Comparison of ENCODE assay signal across 8 mouse cellular contexts in the genomic region with DNA sequence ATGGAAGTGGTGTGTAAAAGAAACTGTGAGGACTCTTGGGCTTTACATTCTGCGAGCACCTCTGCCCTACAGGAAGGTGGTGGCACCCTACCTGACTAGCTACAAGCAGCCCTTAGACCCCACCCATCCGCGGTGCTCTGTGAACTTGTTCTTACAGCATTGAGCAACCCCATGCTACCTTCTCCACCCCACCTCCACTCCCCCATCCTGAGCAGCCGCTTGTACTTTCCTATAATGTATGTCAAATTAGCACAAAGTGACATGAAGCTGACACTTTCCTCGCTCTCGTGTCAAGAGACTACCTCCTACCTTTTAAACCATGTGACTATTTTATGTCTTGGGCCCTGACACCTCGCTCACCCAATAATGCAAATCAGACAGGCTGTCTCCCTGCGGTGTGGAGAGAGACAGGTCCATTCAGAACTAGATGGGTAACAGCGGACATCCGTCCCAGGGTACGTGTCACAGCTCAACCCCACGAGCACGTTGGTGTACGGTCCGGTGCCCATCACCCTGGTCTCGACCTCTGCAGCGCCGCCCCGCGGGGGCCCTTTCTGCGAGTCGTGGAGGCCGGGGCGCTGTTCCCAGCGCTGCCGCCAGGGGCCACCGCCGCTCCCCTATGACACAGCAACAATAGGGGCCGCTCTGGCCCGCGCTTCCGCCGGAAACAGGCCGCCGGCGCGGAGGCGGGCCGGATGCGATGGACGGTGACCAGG. TPM values are rescaled to one million over a fixed set of nuclear protein-coding genes. Genes with fewer than 3 reads are reported as not detected.
DNase-seq lines count a peak whose midpoint lies in the region; ATAC-seq lines count a peak whose summit lies in the region.

A gene (plus strand): TSS at position 680 of the 716 bp plus-strand sequence.

- H3K9ac ChIP-seq in intestine, embryonic 14.5 days (ENCODE audit: low read length) = peak within 1 kb of the TSS; percentile 93

- H3K4me3 ChIP-seq in intestine, embryonic 14.5 days (ENCODE audit: low read depth, low read length) = peak within 1 kb of the TSS; percentile 89

- H3K36me3 ChIP-seq in intestine, embryonic 14.5 days (ENCODE audit: control insufficient read depth, insufficient read depth, low read length) = peaks cover 30% of the 10 kb centered on the region

- peak within 1 kb of the TSS; percentile 99 for H3K4me2 ChIP-seq in intestine, embryonic 14.5 days (ENCODE audit: low read length)

- 3% methylated on average over 41 of the region's 41 CpGs for WGBS in intestine, embryonic 14.5 days

- intact Hi-C loops in left cerebral cortex, postnatal 14 days (cut with DNase I) = no loop called here

- no peaks in the 10 kb centered on the region for H3K27me3 ChIP-seq in intestine, embryonic 14.5 days (replicated peaks; ENCODE audit: control insufficient read depth, insufficient read depth, low read length)

- peak; percentile 99 for DNase-seq in adrenal gland, adult (ENCODE audit: inconsistent age in 2 of 2, low spot score in 1 of 2)
- DNase-seq in embryo, embryonic 10.5 days (ENCODE audit: low spot score) = peak; percentile 96
- DNase-seq in gastrocnemius, postnatal 25 days = peak; percentile 98
- DNase-seq in intestine, embryonic 14.5 days (ENCODE audit: low spot score) = peak; percentile 98
- DNase-seq in left cerebral cortex, postnatal 14 days (ENCODE audit: low spot score in 2 of 2) = peak; percentile 98 to 99
- DNase-seq in mesoderm, embryonic 11.5 days (ENCODE audit: low read depth, low spot score) = peak; percentile 97
- DNase-seq in right cerebral cortex, postnatal 36 days (ENCODE audit: low spot score in 2 of 2) = peak; percentile 96 to 97
- DNase-seq in yolk sac, embryonic 10.5 days (ENCODE audit: low spot score) = peak; percentile 96

- H3K27ac ChIP-seq in intestine, embryonic 14.5 days (ENCODE audit: low read depth) = peak within 1 kb of the TSS; percentile 88

- H3K4me1 ChIP-seq in intestine, embryonic 14.5 days (replicated peaks; ENCODE audit: control insufficient read depth, insufficient read depth, low read length) = peaks cover 13% of the 10 kb centered on the region; the same call in 1 of the 2 replicates

- peak; percentile 97 for ATAC-seq in intestine, embryonic 14.5 days (replicated peaks; ENCODE audit: low FRiP score, low TSS enrichment, low read depth)

- H3K9me3 ChIP-seq in intestine, embryonic 14.5 days (ENCODE audit: control insufficient read depth, low read length) = no peaks in the 10 kb centered on the region

RNA-seq across cellular contexts. Expression of the gene that starts here (rescaled TPM):
- total RNA-seq in gastrocnemius, postnatal 25 days (2021) = 100 to 1,000 TPM in 1 of 2 experiments, 10 to 100 TPM in 1; 88.2 to 102 TPM
- 159 TPM in 2 replicates for polyA plus RNA-seq in intestine, embryonic 14.5 days (2014; fragmentation: Nextera tagmentation; extraction: Ambion mirVana)
- total RNA-seq in left cerebral cortex, postnatal 14 days (2021) = 100 to 1,000 TPM; 104 to 109 TPM

Comparison
In these comparisons a context has a peak if more than half of its experiments do, and no peak if none do; other contexts are left out.
1. Peak in every context shown above with its lines: DNase-seq, ATAC-seq, H3K4me3 ChIP-seq and H3K27ac ChIP-seq.